Comparison of ENCODE assay signal across 10 mouse cellular contexts in genomic region chr5:29826780-29827179, GRCm38 (mm10).
A peak's percentile ranks its signal among the peaks of the same experiment; 100 is the strongest.
DNase-seq lines count a peak whose midpoint lies in the region; ATAC-seq and TF ChIP-seq lines count a peak whose summit lies in the region.
"Had no signal": no experiment of that assay in that cellular context is flagged by ENCODE, and none has a peak within 500 bp of the region (broad histone marks: within the 10 kb centered on the region; RNA-seq: fewer than 3 reads in every experiment).

No protein-coding gene starts in this region.

- no peak overlapping the region for H3K9ac ChIP-seq in embryonic facial prominence, embryonic 11.5 days (replicated peaks; ENCODE audit: low read length)
- H3K9ac ChIP-seq in heart, embryonic 16.5 days (ENCODE audit: low read length), result no peak overlapping the region
- H3K9ac ChIP-seq in limb, embryonic 14.5 days (ENCODE audit: low read depth, low read length, severe bottlenecking), result no peak overlapping the region
- no peak overlapping the region for H3K9ac ChIP-seq in midbrain, postnatal 0 days (replicated peaks; ENCODE audit: low read length, poor library complexity, severe bottlenecking)
- H3K9ac ChIP-seq: limb, embryonic 12.5 days had no signal

- TF ChIP-seq POLR2A in limb, embryonic 14.5 days (IDR thresholded peaks at IDR 0.05; ENCODE audit: borderline replicate concordance, extremely low read depth, insufficient read depth, insufficient read length), result no peak

- H3K9me3 ChIP-seq in embryonic facial prominence, embryonic 11.5 days (replicated peaks; ENCODE audit: control insufficient read depth, low read length), result no peaks in the 10 kb centered on the region
- no peaks in the 10 kb centered on the region for H3K9me3 ChIP-seq in heart, embryonic 16.5 days (replicated peaks; ENCODE audit: control insufficient read depth, low read length)
- no peaks in the 10 kb centered on the region for H3K9me3 ChIP-seq in limb, embryonic 14.5 days (ENCODE audit: control insufficient read depth, low read length)
- no peaks in the 10 kb centered on the region for H3K9me3 ChIP-seq in midbrain, postnatal 0 days (ENCODE audit: low read length)
- H3K9me3 ChIP-seq: limb, embryonic 12.5 days had no signal

- H3K4me2 ChIP-seq in embryonic facial prominence, embryonic 11.5 days (ENCODE audit: low read depth, low read length), result no peak overlapping the region
- H3K4me2 ChIP-seq in heart, embryonic 16.5 days (ENCODE audit: low read depth, low read length), result no peak overlapping the region
- H3K4me2 ChIP-seq in limb, embryonic 14.5 days (replicated peaks; ENCODE audit: low read depth, low read length, severe bottlenecking), result no peak overlapping the region
- no peak overlapping the region for H3K4me2 ChIP-seq in midbrain, postnatal 0 days (ENCODE audit: low read depth, low read length, poor library complexity, severe bottlenecking)
- H3K4me2 ChIP-seq: limb, embryonic 12.5 days had no signal

- no peak overlapping the region for H3K4me3 ChIP-seq in embryonic facial prominence, embryonic 11.5 days (ENCODE audit: low read depth, low read length)
- H3K4me3 ChIP-seq in heart, embryonic 16.5 days (ENCODE audit: low read length), result no peak overlapping the region
- H3K4me3 ChIP-seq in limb, embryonic 14.5 days (replicated peaks; ENCODE audit: low read length), result no peak overlapping the region
- H3K4me3 ChIP-seq in midbrain, postnatal 0 days (ENCODE audit: low read depth, low read length), result no peak overlapping the region
- H3K4me3 ChIP-seq: limb, embryonic 12.5 days had no signal

- H3K27me3 ChIP-seq in embryonic facial prominence, embryonic 11.5 days (ENCODE audit: control insufficient read depth, insufficient read depth, low read length), result no peaks in the 10 kb centered on the region
- H3K27me3 ChIP-seq in heart, embryonic 16.5 days (ENCODE audit: control insufficient read depth, insufficient read depth, low read length), result no peaks in the 10 kb centered on the region
- H3K27me3 ChIP-seq in limb, embryonic 14.5 days (ENCODE audit: control insufficient read depth, insufficient read depth, low read length), result no peaks in the 10 kb centered on the region
- H3K27me3 ChIP-seq in midbrain, postnatal 0 days (ENCODE audit: insufficient read depth, low read length), result no peaks in the 10 kb centered on the region
- H3K27me3 ChIP-seq: limb, embryonic 12.5 days had no signal

- no peak for TF ChIP-seq CTCF in midbrain, postnatal 0 days (IDR thresholded peaks at IDR 0.05)

- no peak overlapping the region for H3K27ac ChIP-seq in embryonic facial prominence, embryonic 11.5 days (replicated peaks; ENCODE audit: low read depth, low read length)
- H3K27ac ChIP-seq in heart, embryonic 16.5 days (ENCODE audit: low read length), result no peak overlapping the region
- H3K27ac ChIP-seq in limb, embryonic 14.5 days (replicated peaks; ENCODE audit: low read depth, low read length), result no peak overlapping the region
- no peak overlapping the region for H3K27ac ChIP-seq in midbrain, postnatal 0 days (ENCODE audit: low read depth, low read length)
- H3K27ac ChIP-seq: limb, embryonic 12.5 days had no signal

- 35% methylated on average over 4 of the region's 4 CpGs for WGBS in embryonic facial prominence, embryonic 11.5 days
- WGBS in heart, embryonic 16.5 days, result 32% methylated on average over 4 of the region's 4 CpGs
- 17% methylated on average over 4 of the region's 4 CpGs for WGBS in limb, embryonic 14.5 days
- 79% methylated on average over 4 of the region's 4 CpGs for WGBS in midbrain, postnatal 0 days

- H3K4me1 ChIP-seq in embryonic facial prominence, embryonic 11.5 days (ENCODE audit: control insufficient read depth, insufficient read depth, low read length), result no peaks in the 10 kb centered on the region
- H3K4me1 ChIP-seq in heart, embryonic 16.5 days (ENCODE audit: control insufficient read depth, insufficient read depth, low read length), result peaks cover 8% of the 10 kb centered on the region; the same call in 1 of the 2 replicates
- H3K4me1 ChIP-seq in limb, embryonic 14.5 days (ENCODE audit: control insufficient read depth, insufficient read depth, low read length), result 0 out of 2 replicates have a peak, but pooled peaks cover 3% of the 10 kb centered on the region
- no peaks in the 10 kb centered on the region for H3K4me1 ChIP-seq in midbrain, postnatal 0 days (ENCODE audit: insufficient read depth, low read length)
- H3K4me1 ChIP-seq: limb, embryonic 12.5 days had no signal

- ATAC-seq in embryonic facial prominence, embryonic 11.5 days (replicated peaks; ENCODE audit: insufficient number of reproducible peaks, low FRiP score, low TSS enrichment, low read depth), result peak; percentile 39; the same call in 1 of the 2 replicates
- peak; percentile 41; the same call in 1 of the 2 replicates for ATAC-seq in heart, embryonic 16.5 days (replicated peaks; ENCODE audit: extremely low read depth, insufficient read depth, low FRiP score)
- ATAC-seq in limb, embryonic 14.5 days (ENCODE audit: low FRiP score, low read depth), result peak; percentile 26; the same call in 1 of the 2 replicates
- ATAC-seq in monocyte, adult 5-6 weeks (replicated peaks; ENCODE audit: insufficient number of reproducible peaks, low FRiP score, low TSS enrichment, poor library complexity, severe bottlenecking), result no peak
- no peak for ATAC-seq in midbrain, postnatal 0 days (ENCODE audit: low FRiP score)

- no peaks in the 10 kb centered on the region for H3K36me3 ChIP-seq in embryonic facial prominence, embryonic 11.5 days (replicated peaks; ENCODE audit: control insufficient read depth, insufficient read depth, low read depth, low read length)
- no peaks in the 10 kb centered on the region for H3K36me3 ChIP-seq in heart, embryonic 16.5 days (ENCODE audit: control insufficient read depth, insufficient read depth)
- H3K36me3 ChIP-seq in limb, embryonic 14.5 days (ENCODE audit: control insufficient read depth, insufficient read depth, low read length), result no peaks in the 10 kb centered on the region
- H3K36me3 ChIP-seq in midbrain, postnatal 0 days (ENCODE audit: insufficient read depth, low read length), result no peaks in the 10 kb centered on the region
- H3K36me3 ChIP-seq: limb, embryonic 12.5 days had no signal

- peak; percentile 89 for DNase-seq in 3T3-L1 (ENCODE audit: low read depth, low spot score)
- DNase-seq in embryonic facial prominence, embryonic 11.5 days (ENCODE audit: low spot score), result peak; percentile 76
- DNase-seq in limb, embryonic 14.5 days (ENCODE audit: low spot score), result peak; percentile 79
- DNase-seq in left cerebral cortex, adult 9 months (ENCODE audit: low spot score in 2 of 2), result no peak
- DNase-seq in retina, postnatal 1 day, result no peak
- DNase-seq in midbrain, postnatal 0 days (ENCODE audit: low spot score), result no peak
- DNase-seq: thymus, postnatal 25 days had no signal

Comparison
In these comparisons a context has a peak if more than half of its experiments do, and no peak if none do; other contexts are left out.
1. DNase-seq: peak in 3T3-L1 (single experiment), embryonic facial prominence, embryonic 11.5 days (single experiment) and limb, embryonic 14.5 days (single experiment); none in left cerebral cortex, adult 9 months (0 of 2), retina, postnatal 1 day (single experiment) and midbrain, postnatal 0 days (single experiment).
2. ATAC-seq: peak in embryonic facial prominence, embryonic 11.5 days (single experiment), heart, embryonic 16.5 days (single experiment) and limb, embryonic 14.5 days (single experiment); none in monocyte, adult 5-6 weeks (single experiment) and midbrain, postnatal 0 days (single experiment).